Mouse (Mus musculus) olfactory bulb, adult 2 months (tissue): ENCODE measurements around the gene Gje1. TPM values are rescaled to one million over a fixed set of nuclear protein-coding genes. Genes with fewer than 3 reads are reported as not detected.

Experiments
- H3K27ac ChIP-seq: fragments of 200-500 bp; 2 replicates; pipeline ENCODE4 v1.5.1; 2012; ENCODE audit warnings: low read depth, low read length; ENCODE audit not compliant: insufficient read depth
- H3K4me1 ChIP-seq: fragments of 200-500 bp; 2 replicates; pipeline ENCODE4 v1.6.1; 2012; ENCODE audit warnings: low read length; ENCODE audit not compliant: control insufficient read depth, insufficient read depth
- H3K4me3 ChIP-seq: fragments of 200-500 bp; 2 replicates; pipeline ENCODE4 v1.5.1; 2012; ENCODE audit warnings: mild to moderate bottlenecking, low read depth, low read length, moderate library complexity; ENCODE audit not compliant: insufficient read depth
- CTCF ChIP-seq: fragments of 200-500 bp; IDR thresholded peaks from 2 replicates; pipeline ENCODE4 v1.5.1; 2012; ENCODE audit warnings: low read depth, mild to moderate bottlenecking, low read length, moderate library complexity; ENCODE audit not compliant: insufficient read depth
- POLR2A ChIP-seq: fragments of 200-500 bp; IDR thresholded peaks from 2 replicates; pipeline ENCODE4 v1.6.1; 2012; ENCODE audit warnings: mild to moderate bottlenecking, low read depth, low read length, moderate library complexity; ENCODE audit not compliant: insufficient read depth
- WGBS: fragments of 180-500 bp; shearing (Covaris S2); methylation state at CpG from one replicate; pipeline ENCODE4 v1.1.7; 2018; 5-methylcytosine and 5-hydroxymethylcytosine counted together
- polyA plus RNA-seq: library from polyadenylated mRNA; stranded (reverse); fragments of >200 nt; gene quantifications from 2 replicates; pipeline ENCODE4 v1.2.4, GENCODE M21; 2012; ENCODE audit warnings: low replicate concordance; ENCODE audit not compliant: missing spikeins, insufficient read depth, insufficient read length

Gene Gje1
- polyA plus RNA-seq, 1 experiment, result not detected

DNA sequence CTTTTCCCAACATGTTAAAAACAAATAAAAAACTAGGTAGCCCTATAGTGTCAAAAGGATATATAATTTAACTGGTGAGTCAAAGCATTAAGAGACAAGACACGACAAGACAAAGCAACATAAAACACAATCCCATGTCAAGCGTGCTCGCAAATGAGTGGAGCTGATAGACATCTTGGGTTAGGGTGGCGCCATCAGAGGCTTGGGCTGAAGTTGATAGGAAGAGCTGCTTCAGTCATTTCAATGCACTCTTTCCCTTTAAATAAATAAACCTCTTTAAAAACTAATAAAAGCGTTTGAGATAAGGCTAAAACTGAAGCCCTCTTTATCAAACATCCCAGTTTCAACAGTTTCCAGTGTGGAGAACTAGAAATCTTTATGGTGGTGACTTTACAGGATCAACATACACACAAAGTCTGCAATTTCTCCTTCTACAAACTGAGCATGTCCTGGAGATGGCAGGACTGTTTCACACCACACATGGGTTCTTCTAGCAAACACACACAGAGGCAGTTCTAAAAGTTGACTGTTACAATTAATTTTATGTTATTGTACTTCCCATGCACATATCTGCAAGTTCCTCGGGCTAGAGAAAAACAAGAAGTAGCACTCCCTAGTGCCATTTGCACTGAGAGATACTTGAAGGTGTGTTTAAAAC is 29.1 kb downstream of the Gje1 start:
- H3K4me3 ChIP-seq, result no peak overlapping the region
- TF ChIP-seq CTCF (no peak), POLR2A (no peak)
- H3K4me1 ChIP-seq, result no peaks in the 10 kb centered on the region
- H3K27ac ChIP-seq, result no peak overlapping the region
- 89% methylated on average over 6 of the region's 6 CpGs for WGBS

DNA sequence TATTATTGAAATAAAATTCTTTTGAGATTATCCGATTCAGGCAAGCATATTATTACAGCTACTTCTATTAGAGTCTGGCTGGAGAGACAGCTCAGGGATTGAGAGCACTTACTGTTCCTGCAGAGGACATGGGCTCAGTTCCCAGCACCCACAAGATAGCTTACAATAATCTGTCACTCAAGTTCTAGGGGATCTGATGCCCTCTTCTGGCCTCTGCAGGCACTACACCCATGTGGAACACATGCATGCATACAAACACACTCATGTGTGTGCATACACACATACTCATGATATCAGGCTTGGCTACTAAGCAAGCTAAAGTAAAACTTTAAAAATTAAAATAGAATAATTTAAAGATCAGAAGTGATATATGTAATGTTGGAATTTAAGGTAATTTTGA is 32.4 kb downstream of the Gje1 start:
- WGBS, result 100% methylated on average over 1 of the region's 1 CpGs
- Histone ChIP-seq H3K4me3 (no peak overlapping the region), H3K27ac (no peak overlapping the region), H3K4me1 (no peaks in the 10 kb centered on the region)
- no peak for TF ChIP-seq CTCF
- no peak for TF ChIP-seq POLR2A

DNA sequence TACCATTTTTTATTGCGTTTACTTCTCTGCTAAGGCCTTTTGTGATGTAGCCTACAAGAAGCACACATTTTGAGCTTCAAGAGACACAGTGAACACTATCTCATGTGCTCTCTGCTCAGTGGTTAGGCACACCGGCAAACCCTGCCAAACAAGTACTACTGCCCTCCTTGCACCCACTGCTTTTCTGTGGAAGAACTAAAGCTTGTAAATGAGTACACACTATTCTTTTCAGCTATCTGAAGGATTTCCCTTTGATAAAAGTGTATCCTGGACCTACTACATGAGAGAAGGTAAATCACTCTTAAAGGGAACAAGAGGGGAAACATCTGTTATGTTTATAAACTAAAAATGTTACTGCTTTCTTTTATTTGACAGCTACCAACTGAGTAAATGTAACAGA is 51.9 kb downstream of the Gje1 start:
- TF ChIP-seq POLR2A (no peak), CTCF (no peak)
- H3K4me1 ChIP-seq, result no peaks in the 10 kb centered on the region
- no peak overlapping the region for H3K4me3 ChIP-seq
- H3K27ac ChIP-seq, result no peak overlapping the region
- WGBS, result 96% methylated on average over 2 of the region's 2 CpGs

Other genes starting within 250 kb of the Gje1 start
- gene Adgrg6, start 172.6 kb downstream of the Gje1 start, polyA plus RNA-seq, result not detected in 2 replicates
- not detected in 2 replicates for gene Vta1, start 12.7 kb downstream of the Gje1 start, polyA plus RNA-seq
- gene Nmbr, start 12.6 kb downstream of the Gje1 start, polyA plus RNA-seq, result not detected in 2 replicates